Mouse (Mus musculus) hindbrain, embryonic 15.5 days (tissue): ENCODE results near the gene Cdc42ep1. TPM values are rescaled to one million over a fixed set of nuclear protein-coding genes. Genes with fewer than 3 reads are reported as not detected.
"Not testable (repeated sequence)": the region's sequence is repeated elsewhere in the genome, so short reads cannot be mapped to it uniquely, and the experiment has no call there.

ENCODE experiments used
- ATAC-seq: fragments of 200-750 bp; cut with Nextera tagmentation; 2 replicates; pipeline ENCODE4 v1.8.0; 2017; ENCODE audit warnings: low read depth, moderate number of reproducible peaks, moderate TSS enrichment; ENCODE audit not compliant: low FRiP score
- H3K27ac ChIP-seq: fragments of 300-500 bp; sonication (generic); replicated peaks from 2 replicates; pipeline ENCODE4 v1.5.1; 2015; ENCODE audit warnings: mild to moderate bottlenecking, inconsistent platforms
- H3K27me3 ChIP-seq: fragments of 300-500 bp; sonication (generic); 2 replicates; pipeline ENCODE4 v1.6.1; 2015; ENCODE audit warnings: control low read depth, inconsistent platforms
- H3K36me3 ChIP-seq: fragments of 300-500 bp; sonication (generic); 2 replicates; pipeline ENCODE4 v1.6.1; 2015; ENCODE audit warnings: control low read depth, inconsistent platforms
- H3K4me1 ChIP-seq: fragments of 300-500 bp; sonication (generic); replicated peaks from 2 replicates; pipeline ENCODE4 v1.6.1; 2015; ENCODE audit warnings: control low read depth, inconsistent platforms
- H3K4me2 ChIP-seq: fragments of 300-500 bp; sonication (generic); 2 replicates; pipeline ENCODE4 v1.6.1; 2015; ENCODE audit warnings: moderate library complexity, mild to moderate bottlenecking, inconsistent platforms
- H3K4me3 ChIP-seq: fragments of 300-500 bp; sonication (generic); 2 replicates; pipeline ENCODE4 v1.5.1; 2015; ENCODE audit warnings: mild to moderate bottlenecking, inconsistent platforms
- H3K9ac ChIP-seq: fragments of 300-500 bp; sonication (generic); 2 replicates; pipeline ENCODE4 v1.6.1; 2015; ENCODE audit warnings: inconsistent platforms
- H3K9me3 ChIP-seq: fragments of 300-500 bp; sonication (generic); 2 replicates; pipeline ENCODE4 v1.6.1; 2016; ENCODE audit warnings: control low read depth, inconsistent platforms
- WGBS: fragments of 180-500 bp; shearing (Covaris S2); methylation state at CpG from one replicate; pipeline ENCODE4 v1.1.7; 2015; 5-methylcytosine and 5-hydroxymethylcytosine counted together
- polyA plus RNA-seq: library from polyadenylated mRNA; unstranded; fragments of >200 nt; fragmentation: Nextera tagmentation; extraction: Ambion mirVana; gene quantifications from 2 replicates; pipeline ENCODE4 v1.2.1, GENCODE M21; 2015

Cdc42ep1 gene
- polyA plus RNA-seq, 1 experiment from 2014 or later: 15.5 TPM

- WGBS: 84% methylated on average over 8 of the region's 8 CpGs
- peak overlapping the region; percentile 100; the same call in 1 of the 2 replicates for H3K27ac ChIP-seq
- H3K9ac ChIP-seq: no peak overlapping the region
Observed at GRCm38 (mm10) chr15:78874989-78875388, 32.6 kb downstream of the Cdc42ep1 start.

GRCm38 (mm10) chr15:78875537-78875936 is 33.1 kb downstream of the Cdc42ep1 start:
- Histone ChIP-seq H3K27me3 (no peaks in the 10 kb centered on the region), H3K36me3 (no peaks in the 10 kb centered on the region), H3K4me1 (peaks cover 31% of the 10 kb centered on the region), H3K9ac (peak overlapping the region; percentile 87), H3K4me3 (peak overlapping the region; percentile 90), H3K9me3 (no peaks in the 10 kb centered on the region), H3K27ac (peak overlapping the region; percentile 100), H3K4me2 (peak overlapping the region; percentile 75)
- ATAC-seq: no peak
- WGBS: 82% methylated on average over 5 of the region's 5 CpGs

More at GRCm38 (mm10) chr15:78874989-78875388, 32.6 kb downstream of the Cdc42ep1 start:
- Histone ChIP-seq H3K36me3 (no peaks in the 10 kb centered on the region), H3K9me3 (no peaks in the 10 kb centered on the region), H3K4me2 (no peak overlapping the region), H3K27me3 (no peaks in the 10 kb centered on the region), H3K4me1 (peaks cover 31% of the 10 kb centered on the region), H3K4me3 (no peak overlapping the region)
- no peak for ATAC-seq

- H3K36me3 ChIP-seq: no peaks in the 10 kb centered on the region
- peak; percentile 20; the same call in 1 of the 2 replicates for ATAC-seq
- H3K27me3 ChIP-seq: no peaks in the 10 kb centered on the region
- H3K4me1 ChIP-seq: peaks cover 31% of the 10 kb centered on the region
- 3% methylated on average over 17 of the region's 17 CpGs for WGBS
- H3K9me3 ChIP-seq: no peaks in the 10 kb centered on the region
- H3K9ac ChIP-seq: peak overlapping the region; percentile 87
- H3K4me2 ChIP-seq: peak overlapping the region; percentile 75
- peak overlapping the region; percentile 100 for H3K27ac ChIP-seq
- peak overlapping the region; percentile 90 for H3K4me3 ChIP-seq
Observed at GRCm38 (mm10) chr15:78876258-78876696, 33.9 kb downstream of the Cdc42ep1 start.

- no peaks in the 10 kb centered on the region for H3K9me3 ChIP-seq
- H3K36me3 ChIP-seq: peaks cover 7% of the 10 kb centered on the region; the same call in 1 of the 2 replicates
- peak within 1 kb of the TSS; percentile 75 for H3K4me2 ChIP-seq
- H3K27me3 ChIP-seq: no peaks in the 10 kb centered on the region
- peak within 1 kb of the TSS; percentile 100 for H3K27ac ChIP-seq
- H3K4me3 ChIP-seq: peak within 1 kb of the TSS; percentile 90
- under 1% methylated on average over 67 of the region's 95 CpGs for WGBS
- peak within 1 kb of the TSS; percentile 87 for H3K9ac ChIP-seq
- ATAC-seq: peak; percentile 92
- H3K4me1 ChIP-seq: peaks cover 31% of the 10 kb centered on the region
Observed at GRCm38 (mm10) chr15:78876991-78877809, 34.8 kb downstream of the Cdc42ep1 start, which contains the start of gene Gga1. TSS of gene Gga1 (plus strand) at chr15:78877190.

- H3K9ac ChIP-seq: peak overlapping the region; percentile 87
- H3K4me3 ChIP-seq: peak overlapping the region; percentile 90
- H3K4me1 ChIP-seq: peaks cover 31% of the 10 kb centered on the region
- WGBS: 2% methylated on average over 16 of the region's 17 CpGs
- H3K27me3 ChIP-seq: no peaks in the 10 kb centered on the region
- peaks cover 10% of the 10 kb centered on the region; the same call in 1 of the 2 replicates for H3K36me3 ChIP-seq
- peak overlapping the region; percentile 75 for H3K4me2 ChIP-seq
- no peak; the same call in 1 of the 2 replicates for ATAC-seq
- H3K9me3 ChIP-seq: no peaks in the 10 kb centered on the region
- peak overlapping the region; percentile 100 for H3K27ac ChIP-seq
Observed at GRCm38 (mm10) chr15:78877810-78878390, 35.5 kb downstream of the Cdc42ep1 start.

GRCm38 (mm10) chr15:78878792-78879516 is 36.5 kb downstream of the Cdc42ep1 start:
- H3K27ac ChIP-seq, H3K9me3 ChIP-seq, H3K9ac ChIP-seq, H3K4me3 ChIP-seq, H3K27me3 ChIP-seq, ATAC-seq: not testable (repeated sequence)
- H3K4me2 ChIP-seq: peak overlapping the region; percentile 75
- H3K4me1 ChIP-seq: peaks cover 31% of the 10 kb centered on the region
- 76% methylated on average over 7 of the region's 7 CpGs for WGBS
- H3K36me3 ChIP-seq: peaks cover 20% of the 10 kb centered on the region; the same call in 1 of the 2 replicates

GRCm38 (mm10) chr15:78880432-78880831 is 38.0 kb downstream of the Cdc42ep1 start:
- peaks cover 27% of the 10 kb centered on the region for H3K4me1 ChIP-seq
- ATAC-seq: no peak
- H3K4me3 ChIP-seq: no peak overlapping the region
- 96% methylated on average over 8 of the region's 8 CpGs for WGBS
- H3K4me2 ChIP-seq: no peak overlapping the region
- no peak overlapping the region for H3K27ac ChIP-seq
- no peaks in the 10 kb centered on the region for H3K27me3 ChIP-seq
- no peaks in the 10 kb centered on the region for H3K9me3 ChIP-seq
- H3K36me3 ChIP-seq: peaks cover 30% of the 10 kb centered on the region
- H3K9ac ChIP-seq: no peak overlapping the region

- peaks cover 16% of the 10 kb centered on the region for H3K4me1 ChIP-seq
- no peaks in the 10 kb centered on the region for H3K27me3 ChIP-seq
- H3K9ac ChIP-seq: no peak overlapping the region
- H3K4me3 ChIP-seq: no peak overlapping the region
- ATAC-seq: no peak
- peaks cover 44% of the 10 kb centered on the region for H3K36me3 ChIP-seq
- no peak overlapping the region for H3K27ac ChIP-seq
- 87% methylated on average over 3 of the region's 3 CpGs for WGBS
- no peak overlapping the region for H3K4me2 ChIP-seq
- no peaks in the 10 kb centered on the region for H3K9me3 ChIP-seq
Observed at GRCm38 (mm10) chr15:78881828-78882227, 39.4 kb downstream of the Cdc42ep1 start.

- Histone ChIP-seq H3K9ac (no peak overlapping the region), H3K4me3 (no peak overlapping the region), H3K9me3 (no peaks in the 10 kb centered on the region), H3K4me1 (peaks cover 6% of the 10 kb centered on the region), H3K27ac (no peak overlapping the region), H3K36me3 (peaks cover 63% of the 10 kb centered on the region), H3K27me3 (no peaks in the 10 kb centered on the region), H3K4me2 (no peak overlapping the region)
- no peak for ATAC-seq
- 34% methylated on average over 13 of the region's 13 CpGs for WGBS
Observed at GRCm38 (mm10) chr15:78889401-78889853, 47.0 kb downstream of the Cdc42ep1 start.

- Histone ChIP-seq H3K4me1 (peaks cover 6% of the 10 kb centered on the region), H3K27ac (no peak overlapping the region), H3K4me2 (no peak overlapping the region), H3K9me3 (no peaks in the 10 kb centered on the region), H3K4me3 (no peak overlapping the region), H3K36me3 (peaks cover 38% of the 10 kb centered on the region), H3K27me3 (no peaks in the 10 kb centered on the region), H3K9ac (no peak overlapping the region)
- WGBS: 75% methylated on average over 7 of the region's 7 CpGs
- no peak for ATAC-seq
Observed at GRCm38 (mm10) chr15:78892440-78892839, 50.0 kb downstream of the Cdc42ep1 start.

GRCm38 (mm10) chr15:78894726-78895125 is 52.3 kb downstream of the Cdc42ep1 start:
- 75% methylated on average over 13 of the region's 13 CpGs for WGBS
- no peak for ATAC-seq
- Histone ChIP-seq H3K4me2 (no peak overlapping the region), H3K9me3 (no peaks in the 10 kb centered on the region), H3K27ac (no peak overlapping the region), H3K9ac (no peak overlapping the region), H3K27me3 (peaks cover 7% of the 10 kb centered on the region; the same call in 1 of the 2 replicates), H3K4me3 (no peak overlapping the region), H3K36me3 (peaks cover 26% of the 10 kb centered on the region), H3K4me1 (peaks cover 10% of the 10 kb centered on the region)
